Mouse (Mus musculus) G1E (cell line): Measurements from ENCODE around the gene Faap20. TPM values are rescaled to one million over a fixed set of nuclear protein-coding genes. Genes with fewer than 3 reads are reported as not detected.

Experiments used
- ATAC-seq: 2 replicates; pipeline ENCODE4 v1.8.0; 2016; ENCODE audit warnings: mild to moderate bottlenecking; ENCODE audit not compliant: insufficient number of reproducible peaks, poor library complexity, low FRiP score, severe bottlenecking; ENCODE audit errors: extremely low read depth
- DNase-seq: peaks from one replicate; pipeline ENCODE4 v3.0.0; 2012; ENCODE audit warnings: low spot score
- H3K27me3 ChIP-seq: 2 replicates; pipeline ENCODE4 v1.6.1; 2012; ENCODE audit warnings: mild to moderate bottlenecking, low read length, inconsistent platforms; ENCODE audit not compliant: insufficient read depth
- H3K36me3 ChIP-seq: replicated peaks from 2 replicates; pipeline ENCODE3; 2012; ENCODE audit warnings: mild to moderate bottlenecking, inconsistent platforms
- H3K4me1 ChIP-seq: 2 replicates; pipeline ENCODE4 v1.6.1; 2012; ENCODE audit warnings: low read depth, low read length, inconsistent platforms, mixed read lengths; ENCODE audit not compliant: insufficient read depth
- H3K4me3 ChIP-seq: 2 replicates; pipeline ENCODE4 v1.5.1; 2012; ENCODE audit warnings: low read depth, mild to moderate bottlenecking, inconsistent platforms, low read length, moderate library complexity, mixed read lengths
- H3K9me3 ChIP-seq: replicated peaks from 2 replicates; pipeline ENCODE4 v1.6.1; 2012; ENCODE audit warnings: inconsistent platforms
- CTCF ChIP-seq: IDR thresholded peaks from 2 replicates; pipeline ENCODE4 v1.5.1; 2012; ENCODE audit warnings: low read depth, low read length, inconsistent platforms, mixed read lengths
- GATA1 ChIP-seq: IDR thresholded peaks from 2 replicates; pipeline ENCODE4 v1.6.1; 2012; ENCODE audit warnings: borderline replicate concordance, low read length, inconsistent platforms, mixed read lengths
- GATA2 ChIP-seq: IDR thresholded peaks from 2 replicates; pipeline ENCODE4 v1.6.1; 2012; ENCODE audit warnings: low read depth, low read length, inconsistent platforms, borderline replicate concordance
- POLR2AphosphoS5 ChIP-seq: IDR thresholded peaks from 2 replicates; pipeline ENCODE4 v1.6.1; 2012; ENCODE audit warnings: low read depth, low read length, inconsistent platforms; ENCODE audit not compliant: insufficient replicate concordance
- TAL1 ChIP-seq: conservative IDR thresholded peaks from 2 replicates; pipeline ENCODE4 v1.6.1; 2012; ENCODE audit warnings: low read depth, low read length, inconsistent platforms, mixed read lengths
- polyA plus RNA-seq: library from polyadenylated mRNA; stranded (reverse); fragments of >175 nt; gene quantifications from 2 replicates; pipeline ENCODE4 v1.2.3, GENCODE M21; 2012
- total RNA-seq, 2 experiments: library from RNA; stranded (forward) in 1 of 2; stranded (reverse) in 1 of 2; fragments of 200-1000 nt in 1 of 2; fragments of >200 nt in 1 of 2; fragmentation: Nextera tagmentation in 1 of 2; gene quantifications; 2 replicates each; pipeline ENCODE4 v1.2.3; 2014 to 2017

Faap20 gene
- total and polyA plus RNA-seq, 3 experiments = 23.5 to 45.5 (median 24.9) TPM

- no peak for ATAC-seq
- peaks cover 26% of the 10 kb centered on the region for H3K27me3 ChIP-seq
- no peaks in the 10 kb centered on the region for H3K36me3 ChIP-seq
- no peak for TF ChIP-seq TAL1
- no peak for TF ChIP-seq CTCF
- no peak for TF ChIP-seq GATA1
- TF ChIP-seq GATA2 = no peak
- no peak for TF ChIP-seq POLR2AphosphoS5
- H3K4me1 ChIP-seq = no peaks in the 10 kb centered on the region; the same call in 1 of the 2 replicates
- no peak overlapping the region for H3K4me3 ChIP-seq
- no peak for DNase-seq
- H3K9me3 ChIP-seq = no peaks in the 10 kb centered on the region
Observed at GRCm38 (mm10) chr4:155284521-155285379, 35.1 kb downstream of the Faap20 start.

- no peak for DNase-seq
- H3K9me3 ChIP-seq = no peaks in the 10 kb centered on the region
- H3K4me1 ChIP-seq = no peaks in the 10 kb centered on the region
- no peaks in the 10 kb centered on the region for H3K36me3 ChIP-seq
- no peak overlapping the region for H3K4me3 ChIP-seq
- no peak for TF ChIP-seq TAL1
- TF ChIP-seq POLR2AphosphoS5 = no peak
- no peak for TF ChIP-seq GATA1
- no peak for TF ChIP-seq GATA2
- no peak for TF ChIP-seq CTCF
- H3K27me3 ChIP-seq = peaks cover 33% of the 10 kb centered on the region
- ATAC-seq = no peak
Observed at GRCm38 (mm10) chr4:155286090-155286489, 36.5 kb downstream of the Faap20 start.

- Histone ChIP-seq H3K4me3 (no peak overlapping the region), H3K9me3 (no peaks in the 10 kb centered on the region), H3K4me1 (no peaks in the 10 kb centered on the region), H3K36me3 (no peaks in the 10 kb centered on the region), H3K27me3 (peaks cover 26% of the 10 kb centered on the region)
- DNase-seq (no peak), ATAC-seq (no peak)
- TF ChIP-seq GATA1 = no peak
- no peak for TF ChIP-seq GATA2
Observed at GRCm38 (mm10) chr4:155287713-155288112, 38.1 kb downstream of the Faap20 start.

GRCm38 (mm10) chr4:155288586-155288985, 39.0 kb downstream of the Faap20 start:
- Histone ChIP-seq H3K4me1 (no peaks in the 10 kb centered on the region), H3K9me3 (no peaks in the 10 kb centered on the region), H3K27me3 (peaks cover 26% of the 10 kb centered on the region), H3K4me3 (no peak overlapping the region), H3K36me3 (no peaks in the 10 kb centered on the region)
- TF ChIP-seq TAL1 (no peak), GATA1 (no peak), POLR2AphosphoS5 (no peak), GATA2 (no peak), CTCF (no peak)
- DNase-seq (no peak), ATAC-seq (no peak)

GRCm38 (mm10) chr4:155290045-155290444, 40.4 kb downstream of the Faap20 start:
- DNase-seq = no peak
- Histone ChIP-seq H3K36me3 (no peaks in the 10 kb centered on the region), H3K4me3 (no peak overlapping the region), H3K4me1 (no peaks in the 10 kb centered on the region), H3K9me3 (no peaks in the 10 kb centered on the region), H3K27me3 (peaks cover 24% of the 10 kb centered on the region)
- no peak for TF ChIP-seq TAL1
- no peak for TF ChIP-seq POLR2AphosphoS5
- no peak for TF ChIP-seq GATA2
- no peak for TF ChIP-seq CTCF
- no peak for ATAC-seq

- H3K9me3 ChIP-seq = no peaks in the 10 kb centered on the region
- ATAC-seq (no peak), DNase-seq (no peak)
- no peaks in the 10 kb centered on the region for H3K4me1 ChIP-seq
- no peak overlapping the region for H3K4me3 ChIP-seq
- H3K27me3 ChIP-seq = peaks cover 18% of the 10 kb centered on the region
- H3K36me3 ChIP-seq = no peaks in the 10 kb centered on the region
- TF ChIP-seq TAL1 = no peak
- TF ChIP-seq GATA1 = no peak
Observed at GRCm38 (mm10) chr4:155292863-155293262, 43.3 kb downstream of the Faap20 start.
